Mouse (Mus musculus): ENCODE results near the gene Flywch2. TPM values are rescaled to one million over a fixed set of nuclear protein-coding genes. Genes with fewer than 3 reads are reported as not detected.

Gene Flywch2
- total RNA-seq (2021): 6.5 and 9.8 TPM in 2 replicates
- long read RNA-seq, experiment 1, transcript Flywch2-201 (3 exons, 694 nt): major isoform, 7 of 10 reads
- long read RNA-seq, experiment 1, partial matches to known transcripts: 1 of 10 reads
- long read RNA-seq, experiment 1, other reads (novel, unspliced or antisense): 2 of 10 reads
- long read RNA-seq, experiment 2, transcript Flywch2-201 (3 exons, 694 nt): major isoform, 6 of 9 reads
- long read RNA-seq, experiment 2, partial matches to known transcripts: 0 of 9 reads
- long read RNA-seq, experiment 2, other reads (novel, unspliced or antisense): 3 of 9 reads

- DNase-seq: peak; percentile 89
Observed at GRCm38 (mm10) chr17:23785561-23786471, at the start of gene Flywch2. Flywch2 (minus strand) TSS chr17:23786081.

- no peak for DNase-seq
Observed at GRCm38 (mm10) chr17:23831201-23831600, 45.3 kb upstream of the Flywch2 start.

GRCm38 (mm10) chr17:23829064-23829619 is 43.3 kb upstream of the Flywch2 start, which contains the start of gene Elob:
Elob (minus strand) TSS chr17:23829136.
- peak; percentile 93 for DNase-seq

- peak; percentile 73 for DNase-seq
Observed at GRCm38 (mm10) chr17:23828271-23829001, 42.6 kb upstream of the Flywch2 start.

GRCm38 (mm10) chr17:23825591-23825990 is 39.7 kb upstream of the Flywch2 start:
- DNase-seq: no peak

- DNase-seq: no peak
Observed at GRCm38 (mm10) chr17:23823614-23824013, 37.7 kb upstream of the Flywch2 start.

- no peak for DNase-seq
Observed at GRCm38 (mm10) chr17:23823018-23823417, 37.1 kb upstream of the Flywch2 start.

- DNase-seq: peak; percentile 41
Observed at GRCm38 (mm10) chr17:23822094-23822493, 36.2 kb upstream of the Flywch2 start.

- DNase-seq: no peak
Observed at GRCm38 (mm10) chr17:23820731-23821130, 34.9 kb upstream of the Flywch2 start.

- no peak for DNase-seq
Observed at GRCm38 (mm10) chr17:23819235-23819634, 33.4 kb upstream of the Flywch2 start.

GRCm38 (mm10) chr17:23818579-23818978 is 32.7 kb upstream of the Flywch2 start:
- no peak for DNase-seq

GRCm38 (mm10) chr17:23815641-23816040 is 29.8 kb upstream of the Flywch2 start:
- DNase-seq: no peak

GRCm38 (mm10) chr17:23807918-23808317 is 22.0 kb upstream of the Flywch2 start:
- no peak for DNase-seq

GRCm38 (mm10) chr17:23806867-23807266 is 21.0 kb upstream of the Flywch2 start:
- peak; percentile 73 for DNase-seq

- peak; percentile 4 for DNase-seq
Observed at GRCm38 (mm10) chr17:23804426-23805085, 18.7 kb upstream of the Flywch2 start.

GRCm38 (mm10) chr17:23803366-23804041 is 17.6 kb upstream of the Flywch2 start:
- DNase-seq: peak; percentile 95

GRCm38 (mm10) chr17:23802746-23803365 is 17.0 kb upstream of the Flywch2 start:
- peak; percentile 98 for DNase-seq

- no peak for DNase-seq
Observed at GRCm38 (mm10) chr17:23801627-23802026, 15.7 kb upstream of the Flywch2 start.

- DNase-seq: no peak
Observed at GRCm38 (mm10) chr17:23797316-23797715, 11.4 kb upstream of the Flywch2 start.

- no peak for DNase-seq
Observed at GRCm38 (mm10) chr17:23795323-23795722, 9.4 kb upstream of the Flywch2 start.

- DNase-seq: no peak
Observed at GRCm38 (mm10) chr17:23791079-23791357, 5.1 kb upstream of the Flywch2 start.

Data from adrenal gland, postnatal 14 days (tissue).